Mouse (Mus musculus): ENCODE measurements around the gene Artn. TPM values are rescaled to one million over a fixed set of nuclear protein-coding genes. Genes with fewer than 3 reads are reported as not detected.

Artn gene
- polyA plus RNA-seq, 1 experiment from 2014 or later: 0.96 TPM

GRCm38 (mm10) chr4:117926545-117927482, 2.7 kb downstream of the Artn start:
- Histone ChIP-seq H3K4me3 (replicated peaks; ENCODE audit: low read length) (peak overlapping the region; percentile 44), H3K9ac (peak overlapping the region; percentile 69), H3K27ac (no peak overlapping the region), H3K36me3 (replicated peaks; ENCODE audit: control insufficient read depth, insufficient read depth) (no peaks in the 10 kb centered on the region), H3K4me1 (replicated peaks; ENCODE audit: control insufficient read depth, insufficient read depth, low read length) (peaks cover 16% of the 10 kb centered on the region; the same call in 1 of the 2 replicates), H3K4me2 (replicated peaks) (peak overlapping the region; percentile 88), H3K9me3 (ENCODE audit: control insufficient read depth, low read length) (no peaks in the 10 kb centered on the region), H3K27me3 (ENCODE audit: control insufficient read depth, insufficient read depth, low read length) (peaks cover 62% of the 10 kb centered on the region)
- DNase-seq (ENCODE audit: low spot score): peak; percentile 79
- WGBS: 2% methylated on average over 70 of the region's 71 CpGs
- peak; percentile 78 for ATAC-seq (ENCODE audit: low FRiP score)

- no peaks in the 10 kb centered on the region for H3K9me3 ChIP-seq (ENCODE audit: control insufficient read depth, low read length)
- no peak overlapping the region for H3K4me3 ChIP-seq (replicated peaks; ENCODE audit: low read length)
- H3K36me3 ChIP-seq (replicated peaks; ENCODE audit: control insufficient read depth, insufficient read depth): no peaks in the 10 kb centered on the region
- peaks cover 16% of the 10 kb centered on the region; the same call in 1 of the 2 replicates for H3K4me1 ChIP-seq (replicated peaks; ENCODE audit: control insufficient read depth, insufficient read depth, low read length)
- no peak overlapping the region for H3K27ac ChIP-seq
- no peak overlapping the region for H3K4me2 ChIP-seq (replicated peaks)
- H3K9ac ChIP-seq: no peak overlapping the region
- 76% methylated on average over 5 of the region's 6 CpGs for WGBS
- peaks cover 50% of the 10 kb centered on the region for H3K27me3 ChIP-seq (ENCODE audit: control insufficient read depth, insufficient read depth, low read length)
- DNase-seq (ENCODE audit: low spot score): no peak
- ATAC-seq (ENCODE audit: low FRiP score): no peak
These were observed 4.6 kb downstream of the Artn start for GRCm38 (mm10) chr4:117924916-117925315.

- Histone ChIP-seq H3K36me3 (replicated peaks; ENCODE audit: control insufficient read depth, insufficient read depth) (no peaks in the 10 kb centered on the region), H3K9me3 (ENCODE audit: control insufficient read depth, low read length) (no peaks in the 10 kb centered on the region), H3K4me1 (replicated peaks; ENCODE audit: control insufficient read depth, insufficient read depth, low read length) (peaks cover 7% of the 10 kb centered on the region; the same call in 1 of the 2 replicates), H3K4me2 (replicated peaks) (no peak overlapping the region), H3K9ac (no peak overlapping the region), H3K27me3 (ENCODE audit: control insufficient read depth, insufficient read depth, low read length) (peaks cover 35% of the 10 kb centered on the region), H3K27ac (no peak overlapping the region), H3K4me3 (replicated peaks; ENCODE audit: low read length) (no peak overlapping the region)
- 56% methylated on average over 2 of the region's 2 CpGs for WGBS
- ATAC-seq (ENCODE audit: low FRiP score): no peak
- no peak for DNase-seq (ENCODE audit: low spot score)
These were observed 6.1 kb downstream of the Artn start for GRCm38 (mm10) chr4:117923450-117923849.

GRCm38 (mm10) chr4:117921358-117921757, 8.2 kb downstream of the Artn start:
- Histone ChIP-seq H3K9ac (no peak overlapping the region), H3K27ac (no peak overlapping the region), H3K27me3 (ENCODE audit: control insufficient read depth, insufficient read depth, low read length) (peaks cover 21% of the 10 kb centered on the region; the same call in 1 of the 2 replicates), H3K4me2 (replicated peaks) (no peak overlapping the region), H3K4me3 (replicated peaks; ENCODE audit: low read length) (no peak overlapping the region), H3K9me3 (ENCODE audit: control insufficient read depth, low read length) (no peaks in the 10 kb centered on the region), H3K36me3 (replicated peaks; ENCODE audit: control insufficient read depth, insufficient read depth) (no peaks in the 10 kb centered on the region), H3K4me1 (replicated peaks; ENCODE audit: control insufficient read depth, insufficient read depth, low read length) (no peaks in the 10 kb centered on the region)
- no peak for ATAC-seq (ENCODE audit: low FRiP score)
- no peak for DNase-seq (ENCODE audit: low spot score)
- 89% methylated on average over 2 of the region's 2 CpGs for WGBS

- no peak overlapping the region for H3K27ac ChIP-seq
- ATAC-seq (ENCODE audit: low FRiP score) (no peak), DNase-seq (ENCODE audit: low spot score) (no peak)
- no peaks in the 10 kb centered on the region for H3K9me3 ChIP-seq (ENCODE audit: control insufficient read depth, low read length)
- H3K4me1 ChIP-seq (replicated peaks; ENCODE audit: control insufficient read depth, insufficient read depth, low read length): peaks cover 14% of the 10 kb centered on the region
- no peaks in the 10 kb centered on the region for H3K36me3 ChIP-seq (replicated peaks; ENCODE audit: control insufficient read depth, insufficient read depth)
- H3K4me3 ChIP-seq (replicated peaks; ENCODE audit: low read length): no peak overlapping the region
- H3K4me2 ChIP-seq (replicated peaks): no peak overlapping the region
- 93% methylated on average over 5 of the region's 5 CpGs for WGBS
- H3K27me3 ChIP-seq (ENCODE audit: control insufficient read depth, insufficient read depth, low read length): no peaks in the 10 kb centered on the region
- H3K9ac ChIP-seq: no peak overlapping the region
These were observed 10.8 kb downstream of the Artn start for GRCm38 (mm10) chr4:117918762-117919161.

- peaks cover 19% of the 10 kb centered on the region for H3K4me1 ChIP-seq (replicated peaks; ENCODE audit: control insufficient read depth, insufficient read depth, low read length)
- WGBS: 69% methylated on average over 3 of the region's 3 CpGs
- no peak overlapping the region for H3K27ac ChIP-seq
- ATAC-seq (ENCODE audit: low FRiP score): no peak
- no peak overlapping the region for H3K4me3 ChIP-seq (replicated peaks; ENCODE audit: low read length)
- H3K9ac ChIP-seq: no peak overlapping the region
- H3K36me3 ChIP-seq (replicated peaks; ENCODE audit: control insufficient read depth, insufficient read depth): no peaks in the 10 kb centered on the region
- DNase-seq (ENCODE audit: low spot score): no peak
- H3K9me3 ChIP-seq (ENCODE audit: control insufficient read depth, low read length): no peaks in the 10 kb centered on the region
- no peaks in the 10 kb centered on the region for H3K27me3 ChIP-seq (ENCODE audit: control insufficient read depth, insufficient read depth, low read length)
- no peak overlapping the region for H3K4me2 ChIP-seq (replicated peaks)
These were observed 11.3 kb downstream of the Artn start for GRCm38 (mm10) chr4:117918261-117918660.

GRCm38 (mm10) chr4:117917847-117918246, 11.7 kb downstream of the Artn start:
- Histone ChIP-seq H3K4me1 (replicated peaks; ENCODE audit: control insufficient read depth, insufficient read depth, low read length) (peaks cover 23% of the 10 kb centered on the region), H3K27ac (no peak overlapping the region), H3K4me3 (replicated peaks; ENCODE audit: low read length) (no peak overlapping the region), H3K9ac (no peak overlapping the region), H3K4me2 (replicated peaks) (no peak overlapping the region), H3K36me3 (replicated peaks; ENCODE audit: control insufficient read depth, insufficient read depth) (no peaks in the 10 kb centered on the region), H3K9me3 (ENCODE audit: control insufficient read depth, low read length) (no peaks in the 10 kb centered on the region), H3K27me3 (ENCODE audit: control insufficient read depth, insufficient read depth, low read length) (no peaks in the 10 kb centered on the region)
- DNase-seq (ENCODE audit: low spot score): no peak
- ATAC-seq (ENCODE audit: low FRiP score): no peak
- 94% methylated on average over 4 of the region's 4 CpGs for WGBS

- Histone ChIP-seq H3K27me3 (ENCODE audit: control insufficient read depth, insufficient read depth, low read length) (no peaks in the 10 kb centered on the region), H3K4me3 (replicated peaks; ENCODE audit: low read length) (no peak overlapping the region), H3K27ac (no peak overlapping the region), H3K4me2 (replicated peaks) (no peak overlapping the region), H3K9ac (no peak overlapping the region), H3K9me3 (ENCODE audit: control insufficient read depth, low read length) (no peaks in the 10 kb centered on the region), H3K36me3 (replicated peaks; ENCODE audit: control insufficient read depth, insufficient read depth) (0 out of 2 replicates have a peak, but pooled peaks cover 1% of the 10 kb centered on the region), H3K4me1 (replicated peaks; ENCODE audit: control insufficient read depth, insufficient read depth, low read length) (peaks cover 28% of the 10 kb centered on the region)
- no peak for ATAC-seq (ENCODE audit: low FRiP score)
- 87% methylated on average over 4 of the region's 4 CpGs for WGBS
- DNase-seq (ENCODE audit: low spot score): no peak
These were observed 12.2 kb downstream of the Artn start for GRCm38 (mm10) chr4:117917402-117917801.

GRCm38 (mm10) chr4:117916386-117916785, 13.2 kb downstream of the Artn start:
- H3K4me3 ChIP-seq (replicated peaks; ENCODE audit: low read length): no peak overlapping the region
- H3K9me3 ChIP-seq (ENCODE audit: control insufficient read depth, low read length): no peaks in the 10 kb centered on the region
- no peak overlapping the region for H3K9ac ChIP-seq
- H3K27me3 ChIP-seq (ENCODE audit: control insufficient read depth, insufficient read depth, low read length): no peaks in the 10 kb centered on the region
- H3K36me3 ChIP-seq (replicated peaks; ENCODE audit: control insufficient read depth, insufficient read depth): peaks cover 11% of the 10 kb centered on the region
- DNase-seq (ENCODE audit: low spot score): no peak
- 90% methylated on average over 5 of the region's 5 CpGs for WGBS
- no peak overlapping the region for H3K27ac ChIP-seq
- ATAC-seq (ENCODE audit: low FRiP score): no peak
- H3K4me2 ChIP-seq (replicated peaks): peak overlapping the region; percentile 98
- peaks cover 31% of the 10 kb centered on the region for H3K4me1 ChIP-seq (replicated peaks; ENCODE audit: control insufficient read depth, insufficient read depth, low read length)
